Mouse (Mus musculus): Measurements from ENCODE around the gene Dnaja4.

Gene Dnaja4

GRCm38 (mm10) chr9:54751684-54752083, 53.0 kb downstream of the Dnaja4 start:
- in situ Hi-C loops (cut with MboI), result no loop called here

- in situ Hi-C loops (cut with MboI), result no loop called here
Measured at GRCm38 (mm10) chr9:54752201-54752943, 53.7 kb downstream of the Dnaja4 start.

GRCm38 (mm10) chr9:54752944-54753295, 54.2 kb downstream of the Dnaja4 start:
- in situ Hi-C loops (cut with MboI), result no loop called here

- in situ Hi-C loops (cut with MboI), result no loop called here
Measured at GRCm38 (mm10) chr9:54759592-54759991, 60.9 kb downstream of the Dnaja4 start.

- in situ Hi-C loops (cut with MboI), result no loop called here
Measured at GRCm38 (mm10) chr9:54764091-54764490, 65.4 kb downstream of the Dnaja4 start.

GRCm38 (mm10) chr9:54764561-54765217, 66.0 kb downstream of the Dnaja4 start, which contains the start of gene Crabp1:
Crabp1 (plus strand) TSS chr9:54764748.
- in situ Hi-C loops (cut with MboI), result no loop called here

- in situ Hi-C loops (cut with MboI), result no loop called here
Measured at GRCm38 (mm10) chr9:54765336-54766085, 66.8 kb downstream of the Dnaja4 start.
